Mouse (Mus musculus): ENCODE measurements around the gene Stk19. TPM values are rescaled to one million over a fixed set of nuclear protein-coding genes. Genes with fewer than 3 reads are reported as not detected.

Gene Stk19
- polyA plus RNA-seq, 1 experiment, result 18.7 TPM

DNA sequence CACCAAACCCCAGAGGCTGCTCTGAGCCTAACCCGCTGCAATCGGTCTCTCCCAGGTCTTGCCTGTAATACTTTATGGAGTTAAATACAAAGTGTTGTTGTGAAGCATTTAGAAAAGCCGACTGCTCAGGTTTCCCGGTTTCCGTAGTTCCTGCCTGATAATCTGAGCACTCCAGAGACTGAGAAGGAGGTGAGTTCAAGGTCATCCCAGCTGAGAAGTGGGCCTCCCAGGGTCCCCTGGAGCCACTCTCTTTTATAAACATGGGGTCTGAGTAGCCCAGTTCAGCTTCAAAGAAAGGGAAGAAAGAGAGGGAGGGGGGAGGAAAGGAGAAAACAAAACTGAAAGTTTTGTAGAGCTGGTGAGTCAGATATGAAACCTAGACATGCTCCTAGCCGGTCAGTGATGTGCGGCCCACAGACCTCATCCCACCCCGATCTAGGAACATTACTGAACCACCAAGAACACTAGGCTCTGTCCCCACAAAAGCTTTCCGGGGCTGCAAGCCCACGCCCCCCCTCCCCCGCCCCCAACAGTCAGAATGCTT lies 42.7 kb upstream of the Stk19 start, which contains the start of gene Zbtb12:
TSS of gene Zbtb12 (plus strand) at position 148 of the 544 bp plus-strand sequence.
- H3K9me3 ChIP-seq (replicated peaks; ENCODE audit: control insufficient read depth, insufficient read depth, low read length, poor library complexity, severe bottlenecking), result no peaks in the 10 kb centered on the region
- no peaks in the 10 kb centered on the region for H3K36me3 ChIP-seq (ENCODE audit: control insufficient read depth, insufficient read depth, low read length, poor library complexity, severe bottlenecking)
- TF ChIP-seq EP300 (IDR thresholded peaks at IDR 0.05; ENCODE audit: insufficient read depth, low read depth, low read length) (no peak), CTCF (IDR thresholded peaks at IDR 0.05; ENCODE audit: low read depth, low read length) (no peak), POLR2A (IDR thresholded peaks at IDR 0.05; ENCODE audit: insufficient read depth, low read length) (no peak)
- H3K27me3 ChIP-seq (ENCODE audit: control insufficient read depth, insufficient read depth, low read length, poor library complexity, severe bottlenecking), result no peaks in the 10 kb centered on the region
- H3K27ac ChIP-seq (ENCODE audit: insufficient read depth, low read length), result no peak within 1 kb of the TSS
- H3K4me3 ChIP-seq (ENCODE audit: low read depth, low read length), result peak within 1 kb of the TSS; percentile 30
- H3K9ac ChIP-seq (ENCODE audit: low read depth, poor library complexity, severe bottlenecking), result peak within 1 kb of the TSS; percentile 4; the same call in 1 of the 2 replicates
- peaks cover 2% of the 10 kb centered on the region for H3K4me1 ChIP-seq (ENCODE audit: control insufficient read depth, insufficient read depth, low read length)

DNA sequence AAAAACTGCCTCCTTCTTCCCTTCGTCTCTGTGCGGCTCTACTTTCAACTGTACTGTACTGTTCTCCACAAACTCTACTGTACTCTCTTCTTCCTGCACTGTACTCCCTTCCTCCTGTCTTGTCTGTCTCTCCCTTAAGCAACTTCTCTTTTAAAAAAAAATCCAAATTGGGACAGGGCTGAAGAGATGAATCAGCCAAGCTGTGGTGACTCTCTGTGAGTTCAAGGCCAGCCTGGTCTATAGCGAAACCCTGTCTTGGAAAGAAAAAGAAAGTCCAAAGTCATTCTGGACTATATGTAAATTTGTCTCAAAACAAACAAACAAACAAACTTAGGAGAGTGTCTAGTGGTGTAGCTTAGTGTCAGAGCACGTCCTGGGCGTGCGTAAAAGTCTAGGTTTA lies 37.6 kb upstream of the Stk19 start:
- Histone ChIP-seq H3K4me3 (ENCODE audit: low read depth, low read length) (no peak overlapping the region), H3K9me3 (replicated peaks; ENCODE audit: control insufficient read depth, insufficient read depth, low read length, poor library complexity, severe bottlenecking) (no peaks in the 10 kb centered on the region), H3K27me3 (ENCODE audit: control insufficient read depth, insufficient read depth, low read length, poor library complexity, severe bottlenecking) (no peaks in the 10 kb centered on the region; the same call in 1 of the 2 replicates), H3K27ac (ENCODE audit: insufficient read depth, low read length) (no peak overlapping the region), H3K9ac (ENCODE audit: low read depth, poor library complexity, severe bottlenecking) (no peak overlapping the region), H3K4me1 (ENCODE audit: control insufficient read depth, insufficient read depth, low read length) (no peaks in the 10 kb centered on the region), H3K36me3 (ENCODE audit: control insufficient read depth, insufficient read depth, low read length, poor library complexity, severe bottlenecking) (no peaks in the 10 kb centered on the region)
- TF ChIP-seq CTCF (IDR thresholded peaks at IDR 0.05; ENCODE audit: low read depth, low read length), result no peak

DNA sequence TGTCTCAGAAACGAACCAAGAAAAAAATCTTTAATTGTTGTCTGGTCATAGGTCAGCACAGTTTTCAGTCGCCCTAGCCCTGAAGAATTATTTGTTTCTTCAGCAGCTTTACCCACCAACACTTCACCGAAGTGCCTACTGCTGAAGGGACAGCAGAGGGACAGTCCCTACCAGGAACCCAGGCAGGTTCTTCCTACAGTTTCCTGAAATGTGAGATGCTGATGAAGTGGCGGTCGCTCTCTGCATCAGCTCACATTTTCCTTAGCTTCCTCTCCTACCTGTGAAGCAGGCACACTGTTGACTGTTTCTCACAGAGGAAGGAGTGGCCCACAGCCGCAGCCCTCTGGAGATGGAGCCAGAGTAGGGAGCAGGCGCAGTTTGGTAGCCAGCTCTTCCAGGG lies 29.2 kb upstream of the Stk19 start:
- TF ChIP-seq POLR2A (IDR thresholded peaks at IDR 0.05; ENCODE audit: insufficient read depth, low read length) (no peak), CTCF (IDR thresholded peaks at IDR 0.05; ENCODE audit: low read depth, low read length) (no peak), EP300 (IDR thresholded peaks at IDR 0.05; ENCODE audit: insufficient read depth, low read depth, low read length) (no peak)
- H3K9ac ChIP-seq (ENCODE audit: low read depth, poor library complexity, severe bottlenecking), result no peak overlapping the region
- no peaks in the 10 kb centered on the region for H3K9me3 ChIP-seq (replicated peaks; ENCODE audit: control insufficient read depth, insufficient read depth, low read length, poor library complexity, severe bottlenecking)
- no peak overlapping the region for H3K4me3 ChIP-seq (ENCODE audit: low read depth, low read length)
- H3K4me1 ChIP-seq (ENCODE audit: control insufficient read depth, insufficient read depth, low read length), result no peaks in the 10 kb centered on the region
- H3K27ac ChIP-seq (ENCODE audit: insufficient read depth, low read length), result no peak overlapping the region
- H3K27me3 ChIP-seq (ENCODE audit: control insufficient read depth, insufficient read depth, low read length, poor library complexity, severe bottlenecking), result no peaks in the 10 kb centered on the region; the same call in 1 of the 2 replicates
- no peaks in the 10 kb centered on the region for H3K36me3 ChIP-seq (ENCODE audit: control insufficient read depth, insufficient read depth, low read length, poor library complexity, severe bottlenecking)

DNA sequence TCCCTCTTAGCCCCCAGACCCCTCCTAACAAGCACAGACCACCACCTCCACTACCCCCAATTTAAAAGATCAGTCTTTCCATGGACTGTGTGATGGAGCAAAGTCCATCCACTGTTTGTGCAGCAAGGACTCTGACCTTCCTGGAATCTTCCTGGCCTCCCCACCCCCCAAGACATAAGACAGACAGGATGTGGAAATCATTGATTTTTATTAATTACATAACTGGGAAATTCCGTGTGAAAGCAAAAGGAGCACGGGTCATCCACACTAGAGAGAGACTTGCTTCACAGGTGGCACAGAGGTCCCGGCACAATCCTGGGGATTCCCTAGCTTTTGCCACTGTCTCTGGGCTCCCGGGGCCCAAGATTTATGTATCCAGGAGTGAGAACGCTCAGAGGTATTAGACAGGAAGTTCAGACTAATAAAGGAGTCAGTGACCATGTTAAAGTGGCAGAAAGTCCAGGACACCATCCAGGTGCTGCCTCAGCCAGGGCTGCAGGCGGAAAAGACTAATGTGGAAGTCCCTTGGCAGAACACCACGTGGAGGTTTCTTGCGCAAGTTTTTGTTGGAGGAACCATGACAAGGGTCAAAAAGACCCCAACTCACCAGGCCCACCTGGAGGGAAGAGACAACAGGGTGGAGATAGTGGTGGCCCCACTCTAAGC lies 25.8 kb upstream of the Stk19 start, which contains the start of gene Cfb:
TSS of gene Cfb (minus strand) at position 103 of the 666 bp plus-strand sequence.
- Histone ChIP-seq H3K4me3 (ENCODE audit: low read depth, low read length) (no peak within 1 kb of the TSS), H3K9ac (ENCODE audit: low read depth, poor library complexity, severe bottlenecking) (no peak within 1 kb of the TSS)

DNA sequence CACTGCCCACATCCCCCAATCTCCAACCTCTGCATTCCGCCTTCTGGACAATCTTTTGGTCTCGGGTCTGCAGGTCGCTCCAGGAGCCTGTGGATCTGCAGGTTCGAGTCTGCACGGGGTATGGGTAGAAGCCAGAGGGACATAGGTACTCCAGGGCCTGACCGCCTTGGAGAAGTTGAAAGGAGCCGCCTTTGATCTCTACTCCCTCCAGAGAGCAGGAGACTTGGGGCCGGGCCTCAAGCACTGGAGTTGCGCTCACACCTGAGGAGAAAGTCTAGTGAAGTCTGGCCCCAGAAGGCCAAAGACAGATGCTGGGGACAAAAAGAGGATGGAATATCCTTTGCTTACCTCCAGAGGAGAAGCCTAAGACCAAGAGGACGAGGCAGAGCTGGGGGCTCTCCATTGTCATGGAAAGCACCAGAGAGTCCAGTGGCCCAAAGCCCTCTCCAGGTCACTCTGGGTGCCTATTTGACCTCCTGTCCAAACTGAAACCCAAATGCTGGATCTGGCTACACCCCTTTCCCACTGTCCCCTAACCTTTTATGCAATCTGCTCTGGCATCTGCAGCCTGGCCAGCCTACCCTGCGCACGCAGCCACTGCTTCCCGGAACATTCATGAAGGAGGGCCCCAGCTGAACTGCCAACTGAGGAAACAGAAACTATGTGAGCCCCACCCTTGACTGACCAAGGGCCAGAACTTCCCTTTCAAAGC lies 25.1 kb upstream of the Stk19 start:
- Histone ChIP-seq H3K27ac (ENCODE audit: insufficient read depth, low read length) (no peak overlapping the region), H3K4me3 (ENCODE audit: low read depth, low read length) (no peak overlapping the region), H3K36me3 (ENCODE audit: control insufficient read depth, insufficient read depth, low read length, poor library complexity, severe bottlenecking) (no peaks in the 10 kb centered on the region), H3K27me3 (ENCODE audit: control insufficient read depth, insufficient read depth, low read length, poor library complexity, severe bottlenecking) (no peaks in the 10 kb centered on the region), H3K9me3 (replicated peaks; ENCODE audit: control insufficient read depth, insufficient read depth, low read length, poor library complexity, severe bottlenecking) (no peaks in the 10 kb centered on the region), H3K9ac (ENCODE audit: low read depth, poor library complexity, severe bottlenecking) (no peak overlapping the region), H3K4me1 (ENCODE audit: control insufficient read depth, insufficient read depth, low read length) (no peaks in the 10 kb centered on the region)
- TF ChIP-seq EP300 (IDR thresholded peaks at IDR 0.05; ENCODE audit: insufficient read depth, low read depth, low read length) (no peak), POLR2A (IDR thresholded peaks at IDR 0.05; ENCODE audit: insufficient read depth, low read length) (no peak), CTCF (IDR thresholded peaks at IDR 0.05; ENCODE audit: low read depth, low read length) (no peak)

More for the DNA sequence above, 25.8 kb upstream of the Stk19 start, which contains the start of gene Cfb:
- Histone ChIP-seq H3K4me1 (ENCODE audit: control insufficient read depth, insufficient read depth, low read length) (no peaks in the 10 kb centered on the region), H3K36me3 (ENCODE audit: control insufficient read depth, insufficient read depth, low read length, poor library complexity, severe bottlenecking) (no peaks in the 10 kb centered on the region), H3K27ac (ENCODE audit: insufficient read depth, low read length) (no peak within 1 kb of the TSS), H3K9me3 (replicated peaks; ENCODE audit: control insufficient read depth, insufficient read depth, low read length, poor library complexity, severe bottlenecking) (no peaks in the 10 kb centered on the region), H3K27me3 (ENCODE audit: control insufficient read depth, insufficient read depth, low read length, poor library complexity, severe bottlenecking) (no peaks in the 10 kb centered on the region)
- no peak for TF ChIP-seq CTCF (IDR thresholded peaks at IDR 0.05; ENCODE audit: low read depth, low read length)
- TF ChIP-seq POLR2A (IDR thresholded peaks at IDR 0.05; ENCODE audit: insufficient read depth, low read length), result no peak
- TF ChIP-seq EP300 (IDR thresholded peaks at IDR 0.05; ENCODE audit: insufficient read depth, low read depth, low read length), result no peak

DNA sequence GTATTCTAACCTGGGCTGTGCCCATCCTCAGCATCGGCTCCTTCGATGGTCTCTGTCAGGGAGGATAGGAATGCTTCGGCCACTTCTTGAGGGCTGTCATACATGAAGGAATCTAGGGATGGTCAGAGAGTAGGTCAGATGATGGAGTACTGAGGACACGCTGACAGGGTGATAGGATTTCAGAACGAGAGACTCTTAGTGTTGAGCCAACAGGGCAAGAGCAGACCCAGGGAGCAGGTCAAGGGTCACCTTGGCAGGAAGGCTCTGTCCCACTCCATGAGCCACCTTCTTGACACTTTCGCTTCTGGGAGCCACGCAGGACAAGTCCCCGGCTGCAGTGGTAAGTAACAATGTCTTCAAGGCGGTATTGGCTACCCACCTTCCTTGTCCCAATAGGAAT lies 23.8 kb upstream of the Stk19 start:
- H3K9ac ChIP-seq (ENCODE audit: low read depth, poor library complexity, severe bottlenecking), result no peak overlapping the region
- no peaks in the 10 kb centered on the region for H3K4me1 ChIP-seq (ENCODE audit: control insufficient read depth, insufficient read depth, low read length)
- H3K27me3 ChIP-seq (ENCODE audit: control insufficient read depth, insufficient read depth, low read length, poor library complexity, severe bottlenecking), result no peaks in the 10 kb centered on the region
- no peaks in the 10 kb centered on the region for H3K9me3 ChIP-seq (replicated peaks; ENCODE audit: control insufficient read depth, insufficient read depth, low read length, poor library complexity, severe bottlenecking)
- H3K36me3 ChIP-seq (ENCODE audit: control insufficient read depth, insufficient read depth, low read length, poor library complexity, severe bottlenecking), result peaks cover 9% of the 10 kb centered on the region
- no peak overlapping the region for H3K27ac ChIP-seq (ENCODE audit: insufficient read depth, low read length)
- no peak overlapping the region for H3K4me3 ChIP-seq (ENCODE audit: low read depth, low read length)
- TF ChIP-seq CTCF (IDR thresholded peaks at IDR 0.05; ENCODE audit: low read depth, low read length) (no peak), POLR2A (IDR thresholded peaks at IDR 0.05; ENCODE audit: insufficient read depth, low read length) (no peak), EP300 (IDR thresholded peaks at IDR 0.05; ENCODE audit: insufficient read depth, low read depth, low read length) (no peak)
